Mouse (Mus musculus) midbrain, postnatal 0 days (tissue): ENCODE measurements around the gene Frem2. TPM values are rescaled to one million over a fixed set of nuclear protein-coding genes. Genes with fewer than 3 reads are reported as not detected.

Source experiments
- ATAC-seq: fragments of 200-750 bp; cut with Nextera tagmentation; 2 replicates; pipeline ENCODE4 v1.8.0; 2017; ENCODE audit warnings: moderate number of reproducible peaks, mild to moderate bottlenecking, moderate TSS enrichment, moderate library complexity; ENCODE audit not compliant: low FRiP score
- DNase-seq: peaks from one replicate; pipeline ENCODE4 v3.0.0-alpha.2; 2015; ENCODE audit warnings: low spot score
- H3K27ac ChIP-seq: fragments of 300-500 bp; sonication (generic); 2 replicates; pipeline ENCODE4 v1.5.1; 2014; ENCODE audit warnings: low read depth, mild to moderate bottlenecking, low read length, mixed read lengths
- H3K27me3 ChIP-seq: fragments of 300-500 bp; sonication (generic); 2 replicates; pipeline ENCODE4 v1.6.1; 2014; ENCODE audit warnings: low read length, control low read depth, mixed read lengths; ENCODE audit not compliant: insufficient read depth
- H3K36me3 ChIP-seq: fragments of 300-500 bp; sonication (generic); 2 replicates; pipeline ENCODE4 v1.6.1; 2014; ENCODE audit warnings: low read length, control low read depth, mixed read lengths; ENCODE audit not compliant: insufficient read depth
- H3K4me1 ChIP-seq: fragments of 300-500 bp; sonication (generic); 2 replicates; pipeline ENCODE4 v1.6.1; 2014; ENCODE audit warnings: mild to moderate bottlenecking, control low read depth, antibody characterized with exemption, low read length, mixed read lengths; ENCODE audit not compliant: insufficient read depth
- H3K4me2 ChIP-seq: fragments of 300-500 bp; sonication (generic); 2 replicates; pipeline ENCODE4 v1.6.1; 2014; ENCODE audit warnings: low read depth, mild to moderate bottlenecking, low read length, mixed read lengths; ENCODE audit not compliant: poor library complexity, severe bottlenecking
- H3K4me3 ChIP-seq: fragments of 300-500 bp; sonication (generic); 2 replicates; pipeline ENCODE4 v1.5.1; 2014; ENCODE audit warnings: low read depth, mild to moderate bottlenecking, low read length, moderate library complexity
- H3K9ac ChIP-seq: fragments of 300-500 bp; sonication (generic); replicated peaks from 2 replicates; pipeline ENCODE4 v1.6.1; 2014; ENCODE audit warnings: mild to moderate bottlenecking, low read length, moderate library complexity, mixed read lengths; ENCODE audit not compliant: poor library complexity, severe bottlenecking
- H3K9me3 ChIP-seq: fragments of 300-500 bp; sonication (generic); 2 replicates; pipeline ENCODE4 v1.6.1; 2016; ENCODE audit warnings: low read length, control low read depth
- CTCF ChIP-seq: IDR thresholded peaks from 2 replicates; pipeline ENCODE4 v1.5.1; 2016; ENCODE audit warnings: antibody characterized with exemption, mild to moderate bottlenecking
- WGBS: fragments of 180-500 bp; shearing (Covaris S2); extraction: QIAGEN DNeasy Blood & Tissue Kit; methylation state at CpG from one replicate; pipeline ENCODE4 v1.1.7; 2014; 5-methylcytosine and 5-hydroxymethylcytosine counted together
- polyA plus RNA-seq: library from polyadenylated mRNA; unstranded; fragments of >200 nt; fragmentation: Nextera tagmentation; extraction: Ambion mirVana; gene quantifications from 2 replicates; pipeline ENCODE4 v1.2.1, GENCODE M21; 2015
- total RNA-seq: library from RNA; depleted of rRNA; stranded (reverse); fragments of >200 nt; gene quantifications from 2 replicates; pipeline ENCODE4 v1.2.3, GENCODE M21; 2014

The Frem2 gene
- total and polyA plus RNA-seq, 2 experiments from 2014 or later, result 1.5 to 8.8 TPM

- no peak for DNase-seq
- Histone ChIP-seq H3K36me3 (no peaks in the 10 kb centered on the region), H3K27me3 (no peaks in the 10 kb centered on the region), H3K4me2 (no peak overlapping the region), H3K9ac (no peak overlapping the region), H3K4me3 (no peak overlapping the region), H3K4me1 (no peaks in the 10 kb centered on the region), H3K9me3 (no peaks in the 10 kb centered on the region), H3K27ac (no peak overlapping the region)
- WGBS, result 53% methylated on average over 4 of the region's 4 CpGs
- no peak for TF ChIP-seq CTCF
- ATAC-seq, result no peak
Observed at GRCm38 (mm10) chr3:53609851-53610250, 47.3 kb downstream of the Frem2 start.

- whole genome bisulfite sequencing, result 69% methylated on average over 4 of the region's 4 CpGs
Observed at GRCm38 (mm10) chr3:53600140-53600539, 57.0 kb downstream of the Frem2 start.

GRCm38 (mm10) chr3:53599315-53599714 is 57.8 kb downstream of the Frem2 start:
- DNase-seq (no peak), ATAC-seq (no peak)
- H3K36me3 ChIP-seq, result no peaks in the 10 kb centered on the region
- no peak overlapping the region for H3K27ac ChIP-seq
- no peaks in the 10 kb centered on the region for H3K9me3 ChIP-seq
- no peak overlapping the region for H3K4me2 ChIP-seq
- H3K27me3 ChIP-seq, result no peaks in the 10 kb centered on the region
- H3K9ac ChIP-seq, result no peak overlapping the region
- no peak for TF ChIP-seq CTCF
- no peak overlapping the region for H3K4me3 ChIP-seq
- WGBS, result 38% methylated on average over 7 of the region's 7 CpGs
- H3K4me1 ChIP-seq, result no peaks in the 10 kb centered on the region

More at GRCm38 (mm10) chr3:53600140-53600539, 57.0 kb downstream of the Frem2 start:
- no peaks in the 10 kb centered on the region for H3K27me3 ChIP-seq
- H3K4me2 ChIP-seq, result no peak overlapping the region
- H3K27ac ChIP-seq, result no peak overlapping the region
- TF ChIP-seq CTCF, result no peak
- H3K4me3 ChIP-seq, result no peak overlapping the region
- H3K9me3 ChIP-seq, result no peaks in the 10 kb centered on the region
- H3K36me3 ChIP-seq, result no peaks in the 10 kb centered on the region
- H3K4me1 ChIP-seq, result no peaks in the 10 kb centered on the region
- no peak for ATAC-seq
- H3K9ac ChIP-seq, result no peak overlapping the region
- DNase-seq, result no peak

- Histone ChIP-seq H3K4me2 (no peak overlapping the region), H3K4me1 (no peaks in the 10 kb centered on the region), H3K4me3 (no peak overlapping the region), H3K27me3 (no peaks in the 10 kb centered on the region), H3K9ac (no peak overlapping the region), H3K36me3 (no peaks in the 10 kb centered on the region), H3K27ac (no peak overlapping the region), H3K9me3 (no peaks in the 10 kb centered on the region)
- DNase-seq, result no peak
- TF ChIP-seq CTCF, result no peak
- WGBS, result 18% methylated on average over 9 of the region's 9 CpGs
- no peak for ATAC-seq
Observed at GRCm38 (mm10) chr3:53598153-53598800, 58.9 kb downstream of the Frem2 start.

- H3K4me2 ChIP-seq, result no peak overlapping the region
- H3K4me3 ChIP-seq, result no peak overlapping the region
- no peaks in the 10 kb centered on the region for H3K36me3 ChIP-seq
- H3K27me3 ChIP-seq, result no peaks in the 10 kb centered on the region
- H3K9ac ChIP-seq, result no peak overlapping the region
- WGBS, result 68% methylated on average over 4 of the region's 4 CpGs
- H3K27ac ChIP-seq, result no peak overlapping the region
- DNase-seq (no peak), ATAC-seq (no peak)
- TF ChIP-seq CTCF, result no peak
- H3K9me3 ChIP-seq, result no peaks in the 10 kb centered on the region
- no peaks in the 10 kb centered on the region for H3K4me1 ChIP-seq
Observed at GRCm38 (mm10) chr3:53594471-53594870, 62.7 kb downstream of the Frem2 start.

- Histone ChIP-seq H3K27me3 (no peaks in the 10 kb centered on the region), H3K4me2 (no peak overlapping the region), H3K4me1 (no peaks in the 10 kb centered on the region), H3K36me3 (no peaks in the 10 kb centered on the region), H3K4me3 (no peak overlapping the region), H3K9ac (no peak overlapping the region), H3K9me3 (no peaks in the 10 kb centered on the region), H3K27ac (no peak overlapping the region)
- WGBS, result 7% methylated on average over 3 of the region's 3 CpGs
- no peak for TF ChIP-seq CTCF
- DNase-seq (no peak), ATAC-seq (no peak)
Observed at GRCm38 (mm10) chr3:53593718-53594117, 63.4 kb downstream of the Frem2 start.
